Mouse (Mus musculus) gastrocnemius, postnatal 14 days (tissue): ENCODE measurements around the gene Henmt1. TPM values are rescaled to one million over a fixed set of nuclear protein-coding genes. Genes with fewer than 3 reads are reported as not detected.

ENCODE experiments used
- DNase-seq: peaks from one replicate; pipeline ENCODE4 v3.0.0; 2021; ENCODE audit warnings: mixed read lengths
- intact Hi-C: fragments of 180-260 bp; cut with DNase I; formaldehyde crosslinking; loops from one replicate; pipeline ENCODE4 v1.15.1; 2025; ENCODE audit warnings: low total_unique reads
- long read RNA-seq, 2 experiments: library from polyadenylated mRNA; stranded (forward); transcript quantifications; one replicate each; pipeline ENCODE4 v2.0.0; 2021
- total RNA-seq, 2 experiments: library from RNA; stranded (reverse); gene quantifications; 2 replicates each; pipeline ENCODE4 v1.2.3; 2021

The Henmt1 gene
- not detected for total RNA-seq
- long read RNA-seq, experiment 1 = 0 reads
- long read RNA-seq, experiment 2 = 0 reads

DNA sequence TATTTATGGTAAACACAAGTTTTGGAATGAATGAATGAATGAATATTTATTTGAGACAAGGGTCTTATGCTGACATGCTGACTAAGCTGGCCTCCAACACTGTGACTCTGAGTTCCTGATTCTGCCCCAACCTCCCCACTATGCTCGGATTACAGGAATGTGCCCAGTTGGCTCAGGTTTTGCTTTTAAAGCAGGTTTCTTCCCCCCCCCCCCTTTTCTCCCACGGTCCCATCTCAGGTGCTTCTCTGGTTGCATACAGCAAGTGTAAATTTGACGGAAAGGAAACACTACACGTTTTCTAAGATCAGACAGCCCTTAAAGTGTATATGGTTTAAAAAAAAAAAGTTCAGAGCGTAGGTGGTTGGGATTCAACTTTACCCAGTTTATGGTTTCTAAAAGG, at the start of gene Henmt1:
Gene Henmt1, plus strand, starts transcription at position 301 of the 400 bp plus-strand sequence.
- no peak for DNase-seq
- intact Hi-C loops = no loop called here

- intact Hi-C loops = no loop called here
- no peak for DNase-seq
Measured at GRCm38 (mm10) chr3:108889908-108890307, 49.8 kb upstream of the Henmt1 start, which contains the start of gene Fndc7. Gene Fndc7 (minus strand): TSS chr3:108890008.

DNA sequence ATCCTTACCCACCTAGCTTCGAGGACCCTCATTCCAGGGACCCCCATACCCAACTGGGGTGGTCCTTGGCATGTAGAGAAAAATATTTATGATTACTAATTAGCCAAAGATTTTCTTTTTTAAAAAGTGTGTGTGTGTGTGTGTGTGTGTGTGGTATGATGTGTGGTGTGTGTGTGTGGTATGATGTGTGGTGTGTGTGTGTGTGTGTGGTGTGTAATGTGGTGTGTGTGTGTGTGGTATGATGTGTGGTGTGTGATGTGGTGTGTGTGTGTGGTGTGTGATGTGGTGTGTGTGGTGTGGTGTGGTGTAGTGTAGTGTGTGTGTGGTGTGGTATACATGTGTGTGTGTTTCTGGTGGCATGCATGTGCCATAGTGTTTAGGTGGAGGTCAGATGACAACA, 47.6 kb upstream of the Henmt1 start:
- intact Hi-C loops = no loop called here
- DNase-seq = no peak

DNA sequence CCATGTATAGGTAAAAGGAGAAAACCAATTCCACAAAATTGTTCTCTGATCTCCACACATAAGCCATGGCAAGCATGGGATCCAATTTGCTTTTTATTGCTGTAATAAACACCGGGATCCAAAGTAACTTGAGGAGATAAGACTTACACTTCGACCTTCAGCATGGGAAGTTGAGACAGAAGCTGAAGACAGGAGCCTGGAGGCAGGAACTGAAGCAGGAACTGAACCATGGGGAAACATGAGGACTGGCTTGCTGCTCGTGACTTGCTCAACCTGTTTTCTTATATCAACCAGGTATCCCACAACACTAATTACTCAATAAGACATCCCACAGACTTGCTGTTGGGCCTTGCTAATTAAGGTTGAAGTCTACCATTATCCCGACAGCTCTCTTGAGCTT, 46.8 kb upstream of the Henmt1 start:
- DNase-seq = no peak
- intact Hi-C loops = no loop called here

- intact Hi-C loops = no loop called here
- DNase-seq = no peak
Measured at GRCm38 (mm10) chr3:108898640-108899039, 41.0 kb upstream of the Henmt1 start.

DNA sequence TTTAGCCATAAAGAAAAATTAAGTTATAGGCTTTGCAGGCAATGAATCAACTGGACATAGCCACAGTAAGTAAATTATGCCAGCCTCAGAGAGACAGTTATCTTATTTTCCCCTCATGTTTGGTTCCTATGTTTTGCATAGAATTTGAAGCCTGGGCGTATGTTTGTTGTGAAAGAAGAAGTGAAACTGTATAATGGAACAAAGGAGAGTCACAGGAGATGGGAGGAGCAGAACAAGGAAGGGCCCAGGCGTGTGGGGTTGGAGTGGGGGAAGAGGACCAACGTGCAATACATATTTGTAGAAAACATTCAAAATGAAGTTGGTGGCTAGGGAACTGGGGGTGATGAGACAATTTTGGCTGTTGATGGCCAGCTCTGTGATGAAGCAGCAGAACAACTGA, 39.5 kb upstream of the Henmt1 start:
- intact Hi-C loops = no loop called here
- DNase-seq = no peak

DNA sequence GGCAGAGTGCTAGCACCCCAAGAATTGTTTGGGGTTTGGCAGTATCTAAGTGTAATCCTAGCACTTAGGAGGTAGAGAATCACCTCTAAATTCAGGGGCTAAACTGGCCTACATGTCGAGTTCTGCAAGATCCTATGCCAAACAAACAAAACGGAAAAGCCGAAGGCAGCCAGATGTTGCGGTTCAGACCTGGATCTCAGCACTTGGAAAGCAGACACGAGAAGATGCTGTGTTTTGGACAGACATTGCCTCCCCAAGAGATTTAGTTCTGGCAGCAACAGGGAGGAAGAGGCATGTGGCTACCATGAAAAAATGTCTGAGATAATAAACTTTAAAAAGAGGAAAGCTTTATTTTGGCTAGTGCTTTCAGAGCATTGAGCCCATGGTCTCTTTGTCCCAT, 39.0 kb upstream of the Henmt1 start:
- no peak for DNase-seq
- intact Hi-C loops = no loop called here

DNA sequence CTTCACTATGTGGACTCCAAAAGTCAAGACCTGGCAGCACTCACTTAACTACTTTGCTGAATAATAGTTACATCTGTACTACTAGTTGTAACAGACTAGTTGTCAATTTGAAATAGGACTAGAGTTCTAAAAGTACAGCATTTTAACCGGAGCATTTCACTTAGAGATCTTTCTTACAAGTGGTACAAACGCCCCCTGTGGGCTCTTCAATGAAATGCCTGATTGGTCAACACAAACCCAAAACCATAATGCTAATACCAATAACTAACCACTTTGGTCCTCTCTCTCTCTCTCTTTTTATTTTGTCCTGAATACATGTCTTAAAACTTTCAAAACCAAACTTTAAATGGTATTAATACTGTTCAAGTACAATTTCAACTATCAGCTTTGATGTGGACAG, 37.6 kb upstream of the Henmt1 start:
- DNase-seq = no peak
- intact Hi-C loops = no loop called here

DNA sequence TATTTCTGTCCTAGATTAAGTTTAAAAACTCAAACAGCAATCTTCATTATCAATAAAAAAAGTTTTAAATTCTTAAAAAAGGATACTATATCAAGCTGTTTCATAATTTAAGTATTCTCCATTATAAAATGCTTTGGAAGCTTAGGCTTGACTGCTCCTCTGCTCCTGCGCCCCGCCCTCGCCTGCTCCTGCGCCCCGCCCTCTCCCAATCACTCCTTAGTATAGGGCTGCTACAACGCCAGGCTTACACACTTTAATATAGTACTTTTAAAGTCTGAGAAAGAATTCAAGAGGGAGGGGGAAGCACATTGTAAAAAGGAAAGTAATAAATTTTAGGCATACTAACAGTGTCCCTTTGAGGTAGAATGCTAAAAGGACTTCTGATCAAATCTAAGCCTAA, 36.7 kb upstream of the Henmt1 start:
- intact Hi-C loops = no loop called here
- DNase-seq = no peak

- DNase-seq = peak; percentile 13
- intact Hi-C loops = loop anchor here (5.0 kb wide), 1 partner anchor 68 kb away; the partner anchor contains the start of gene Stxbp3
Measured at GRCm38 (mm10) chr3:108910303-108911080, 29.2 kb upstream of the Henmt1 start.

GRCm38 (mm10) chr3:108911081-108911547, 28.6 kb upstream of the Henmt1 start:
- DNase-seq = peak; percentile 51
- intact Hi-C loops = loop anchor here (5.0 kb wide), 1 partner anchor 69 kb away; the partner anchor contains the start of gene Stxbp3

- intact Hi-C loops = loop anchor here (5.0 kb wide), 1 partner anchor 69 kb away; the partner anchor contains the start of gene Stxbp3
- peak; percentile 96 for DNase-seq
Measured at GRCm38 (mm10) chr3:108911548-108912413, 27.9 kb upstream of the Henmt1 start, which contains the start of gene Prpf38b. Gene Prpf38b (minus strand): TSS chr3:108911727.

DNA sequence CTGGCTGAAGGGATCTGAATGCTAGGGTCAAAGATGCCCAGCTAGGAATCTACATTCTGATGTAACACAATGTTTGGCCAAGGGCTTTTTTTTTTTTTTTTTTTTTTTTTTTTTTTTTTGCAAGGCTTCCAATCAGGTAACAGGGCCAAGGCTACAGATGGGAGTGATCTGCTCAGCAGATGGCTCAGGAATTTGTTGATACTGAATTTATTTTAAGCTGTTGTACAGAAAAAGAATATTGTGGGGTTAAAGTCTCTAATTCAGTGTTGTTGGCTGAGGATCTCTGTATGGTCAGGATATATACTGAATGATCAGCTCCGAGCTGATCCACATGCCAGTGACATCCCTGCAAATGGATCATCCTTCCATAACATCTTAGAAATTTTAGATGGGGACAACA, 23.7 kb upstream of the Henmt1 start:
- no peak for DNase-seq
- intact Hi-C loops = no loop called here

DNA sequence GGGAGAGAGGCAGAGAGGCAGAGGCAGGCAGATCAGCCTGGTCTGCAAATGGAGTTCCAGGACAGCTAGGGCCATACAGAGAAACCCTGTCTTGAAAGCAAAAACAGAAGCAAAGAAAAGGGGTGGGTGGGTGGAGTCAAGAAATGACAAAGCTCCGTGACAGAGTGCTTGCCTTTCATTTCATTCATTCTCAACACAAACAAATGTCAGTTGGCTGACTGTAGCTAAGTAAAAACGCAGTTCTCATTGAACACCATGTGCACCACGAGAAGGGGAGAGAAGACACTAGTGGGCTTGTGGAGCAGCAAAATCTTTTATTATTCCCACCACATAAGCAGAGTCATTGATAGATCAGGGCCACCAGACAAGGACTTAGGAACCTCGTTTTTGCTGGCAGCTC, 22.8 kb upstream of the Henmt1 start:
- no peak for DNase-seq
- intact Hi-C loops = no loop called here

GRCm38 (mm10) chr3:108917986-108918385, 21.7 kb upstream of the Henmt1 start:
- intact Hi-C loops = no loop called here
- DNase-seq = no peak

- no peak for DNase-seq
- intact Hi-C loops = no loop called here
Measured at GRCm38 (mm10) chr3:108918852-108919251, 20.8 kb upstream of the Henmt1 start.

- DNase-seq = no peak
- intact Hi-C loops = no loop called here
Measured at GRCm38 (mm10) chr3:108920442-108921070, 19.1 kb upstream of the Henmt1 start.

- DNase-seq = no peak
- intact Hi-C loops = no loop called here
Measured at GRCm38 (mm10) chr3:108921822-108922221, 17.9 kb upstream of the Henmt1 start.

GRCm38 (mm10) chr3:108925677-108926076, 14.0 kb upstream of the Henmt1 start:
- intact Hi-C loops = no loop called here
- no peak for DNase-seq

DNA sequence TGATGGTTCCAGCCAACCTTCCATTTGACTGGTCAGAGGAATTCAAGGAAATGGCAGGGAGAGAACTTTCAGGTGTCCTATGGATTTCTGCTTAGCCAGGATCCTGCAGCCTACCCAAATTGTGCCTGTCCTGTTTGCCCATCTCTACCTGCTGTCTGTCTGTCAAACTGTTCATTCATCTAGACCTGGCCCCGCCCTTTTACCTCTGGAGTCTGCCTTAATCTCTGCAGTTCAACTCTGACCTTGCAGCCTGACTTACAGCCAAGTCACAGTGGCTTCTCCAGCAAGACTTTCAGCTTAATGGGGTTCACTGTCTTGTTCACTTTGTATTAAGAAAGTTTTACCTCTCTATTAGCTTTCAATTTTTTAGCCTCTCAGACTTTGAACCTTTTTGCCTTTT, 13.4 kb upstream of the Henmt1 start:
- DNase-seq = no peak
- intact Hi-C loops = no loop called here
